Mouse (Mus musculus) lung, postnatal 0 days (tissue): ENCODE measurements at regions not wholly inside any gene's neighbourhood (a gene's known extent, or its start where the extent isn't known, plus 50 kb on each side); places are given as distances from the start of the nearest gene placed in this dataset.

Source experiments
- ATAC-seq: fragments of 200-750 bp; cut with Nextera tagmentation; 2 replicates; pipeline ENCODE4 v1.8.0; 2017; ENCODE audit warnings: moderate library complexity
- DNase-seq: peaks from one replicate; pipeline ENCODE4 v3.0.0-alpha.2; 2016; ENCODE audit warnings: low spot score
- H3K27ac ChIP-seq: fragments of 300-500 bp; sonication (generic); 2 replicates; pipeline ENCODE4 v1.5.1; 2014; ENCODE audit warnings: antibody characterized with exemption, mild to moderate bottlenecking, low read length, mixed read lengths
- H3K27me3 ChIP-seq: fragments of 300-500 bp; sonication (generic); replicated peaks from 2 replicates; pipeline ENCODE4 v1.6.1; 2014; ENCODE audit warnings: low read length, mixed read lengths; ENCODE audit not compliant: insufficient read depth
- H3K36me3 ChIP-seq: fragments of 300-500 bp; sonication (generic); 2 replicates; pipeline ENCODE4 v1.6.1; 2014; ENCODE audit warnings: low read length, mixed read lengths; ENCODE audit not compliant: insufficient read depth
- H3K4me1 ChIP-seq: fragments of 300-500 bp; sonication (generic); 2 replicates; pipeline ENCODE4 v1.6.1; 2014; ENCODE audit warnings: antibody characterized with exemption, low read depth, low read length, mixed read lengths; ENCODE audit not compliant: insufficient read depth
- H3K4me2 ChIP-seq: fragments of 300-500 bp; sonication (generic); replicated peaks from 2 replicates; pipeline ENCODE4 v1.6.1; 2014; ENCODE audit warnings: low read depth, mild to moderate bottlenecking, low read length, moderate library complexity, mixed read lengths
- H3K4me3 ChIP-seq: fragments of 300-500 bp; sonication (generic); 2 replicates; pipeline ENCODE4 v1.5.1; 2014; ENCODE audit warnings: low read depth, low read length
- H3K9ac ChIP-seq: fragments of 300-500 bp; sonication (generic); replicated peaks from 2 replicates; pipeline ENCODE4 v1.6.1; 2014; ENCODE audit warnings: low read depth, mild to moderate bottlenecking
- H3K9me3 ChIP-seq: fragments of 300-500 bp; sonication (generic); 2 replicates; pipeline ENCODE4 v1.6.1; 2016; ENCODE audit warnings: low read length, mixed read lengths
- CTCF ChIP-seq: IDR thresholded peaks from 2 replicates; pipeline ENCODE4 v1.5.1; 2016; ENCODE audit warnings: antibody characterized with exemption, mild to moderate bottlenecking
- EP300 ChIP-seq: IDR thresholded peaks from 2 replicates; pipeline ENCODE4 v1.6.1; 2016; ENCODE audit warnings: antibody characterized with exemption, mild to moderate bottlenecking, control low read depth
- WGBS: fragments of 180-500 bp; shearing (Covaris S2); extraction: QIAGEN DNeasy Blood & Tissue Kit; methylation state at CpG from one replicate; pipeline ENCODE4 v1.1.7; 2014; 5-methylcytosine and 5-hydroxymethylcytosine counted together

DNA sequence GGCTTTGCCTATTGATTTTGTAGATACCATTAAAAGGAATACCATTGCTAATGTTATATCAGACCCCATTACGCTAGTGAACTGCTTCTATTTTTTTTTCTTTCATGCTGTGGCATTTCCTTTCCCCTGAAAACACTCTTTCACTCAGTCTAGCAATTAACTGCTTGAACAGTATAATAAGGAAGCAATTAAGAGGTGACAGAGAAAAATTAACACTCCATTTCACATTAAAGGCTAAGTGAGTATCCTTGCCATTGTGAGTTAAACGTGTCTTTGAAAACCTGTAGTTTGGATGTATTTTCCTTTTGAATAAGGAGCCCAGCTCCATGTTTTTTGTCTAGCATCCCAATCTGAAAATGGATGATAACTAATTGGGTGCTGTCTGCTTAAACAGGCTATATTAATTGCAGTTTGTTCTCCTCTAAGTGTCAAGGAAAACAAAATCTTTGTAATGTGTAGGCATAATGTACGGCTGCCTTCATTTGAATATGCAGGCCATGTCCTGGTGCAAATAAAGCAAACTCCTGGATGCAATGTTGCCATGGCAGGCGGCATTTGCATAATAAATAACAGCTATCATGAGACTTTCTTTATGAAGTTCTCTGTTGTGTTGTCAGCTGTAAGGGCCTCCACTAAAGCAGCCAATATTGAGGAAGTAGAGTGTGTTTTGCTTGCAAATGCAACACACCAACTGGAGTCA lies 423.3 kb downstream of the Zic3 start:
- 67% methylated on average over 4 of the region's 4 CpGs for WGBS
- H3K27ac ChIP-seq = no peak overlapping the region
- no peak overlapping the region for H3K9ac ChIP-seq
- H3K4me1 ChIP-seq = no peaks in the 10 kb centered on the region
- no peak overlapping the region for H3K4me2 ChIP-seq
- TF ChIP-seq EP300 (no peak), CTCF (no peak)
- DNase-seq = no peak
- no peaks in the 10 kb centered on the region for H3K9me3 ChIP-seq
- no peak for ATAC-seq
- no peaks in the 10 kb centered on the region for H3K36me3 ChIP-seq
- H3K4me3 ChIP-seq = no peak overlapping the region
- no peaks in the 10 kb centered on the region for H3K27me3 ChIP-seq

DNA sequence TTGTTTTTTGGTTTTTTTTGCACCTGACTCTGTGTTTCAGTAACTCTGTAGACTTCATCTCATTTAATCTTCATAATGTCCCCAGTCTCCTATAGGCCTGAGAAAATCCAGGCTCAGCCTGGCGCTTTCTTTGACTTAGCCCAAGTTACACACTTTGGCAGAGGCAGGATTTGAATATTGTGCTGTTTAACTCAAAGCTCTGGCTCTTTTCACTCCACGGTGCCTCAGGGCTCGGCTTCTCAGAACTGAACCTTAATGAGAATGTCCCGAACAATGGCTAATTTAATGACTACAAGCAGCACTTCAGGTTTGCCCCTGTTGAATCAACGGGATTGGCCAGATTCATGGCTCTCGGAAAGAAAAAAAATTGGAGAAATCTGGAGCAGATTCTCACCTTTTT lies 425.1 kb downstream of the Zic3 start:
- TF ChIP-seq CTCF = no peak
- Histone ChIP-seq H3K36me3 (no peaks in the 10 kb centered on the region), H3K4me1 (no peaks in the 10 kb centered on the region), H3K4me3 (no peak overlapping the region), H3K9me3 (no peaks in the 10 kb centered on the region), H3K4me2 (no peak overlapping the region), H3K27ac (no peak overlapping the region), H3K9ac (no peak overlapping the region), H3K27me3 (no peaks in the 10 kb centered on the region)
- ATAC-seq (no peak), DNase-seq (no peak)
- WGBS = 87% methylated on average over 6 of the region's 6 CpGs

DNA sequence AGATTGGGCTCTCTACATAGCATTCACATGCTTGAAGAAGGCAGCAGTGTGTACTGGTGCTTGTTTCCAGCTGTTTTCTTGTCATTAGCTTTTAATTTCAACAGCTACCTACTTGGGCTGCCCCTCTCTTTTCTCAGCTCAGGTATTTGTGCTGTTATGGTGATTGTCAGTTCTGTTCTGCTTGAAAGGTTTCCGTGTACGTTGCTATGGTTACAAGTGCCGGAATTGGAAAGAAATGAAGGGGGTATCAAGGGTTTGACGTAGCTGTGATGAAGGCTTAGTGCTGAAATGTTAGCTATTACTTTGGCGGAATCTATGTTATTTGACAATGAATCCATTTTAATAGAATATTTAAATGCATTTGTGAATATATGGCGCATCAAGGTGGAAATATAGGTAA lies 439.5 kb upstream of the 4930550L24Rik start:
- no peak overlapping the region for H3K4me2 ChIP-seq
- no peaks in the 10 kb centered on the region for H3K27me3 ChIP-seq
- H3K9me3 ChIP-seq = no peaks in the 10 kb centered on the region
- no peak overlapping the region for H3K4me3 ChIP-seq
- WGBS = 57% methylated on average over 6 of the region's 6 CpGs
- H3K36me3 ChIP-seq = no peaks in the 10 kb centered on the region
- H3K4me1 ChIP-seq = no peaks in the 10 kb centered on the region
- no peak for DNase-seq
- ATAC-seq = no peak
- no peak overlapping the region for H3K27ac ChIP-seq
- TF ChIP-seq EP300 (no peak), CTCF (no peak)
- no peak overlapping the region for H3K9ac ChIP-seq

DNA sequence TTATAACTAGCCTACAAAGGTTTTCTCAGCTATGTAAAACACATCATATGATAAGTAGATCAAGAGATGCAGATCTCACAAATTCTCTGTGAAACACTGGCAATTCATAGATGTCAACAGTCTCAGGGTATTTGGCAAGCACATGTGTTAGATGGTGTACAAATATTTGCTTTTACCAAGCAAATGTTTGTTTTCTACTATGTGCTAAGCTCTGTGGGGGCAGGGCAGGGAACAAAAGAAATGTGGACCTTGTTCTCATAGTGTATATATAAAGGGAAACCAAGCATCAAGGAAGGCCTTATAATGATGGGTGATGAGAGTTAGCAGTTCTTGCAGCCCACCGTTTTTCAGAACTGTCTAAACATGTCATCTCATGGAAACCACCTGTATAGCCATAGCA lies 438.2 kb upstream of the 4930550L24Rik start:
- 28% methylated on average over 1 of the region's 1 CpGs for WGBS
- Histone ChIP-seq H3K27ac (no peak overlapping the region), H3K4me3 (no peak overlapping the region), H3K27me3 (no peaks in the 10 kb centered on the region), H3K4me1 (no peaks in the 10 kb centered on the region), H3K4me2 (no peak overlapping the region), H3K9ac (no peak overlapping the region), H3K9me3 (no peaks in the 10 kb centered on the region), H3K36me3 (no peaks in the 10 kb centered on the region)
- TF ChIP-seq CTCF (no peak), EP300 (no peak)
- ATAC-seq (no peak), DNase-seq (no peak)

DNA sequence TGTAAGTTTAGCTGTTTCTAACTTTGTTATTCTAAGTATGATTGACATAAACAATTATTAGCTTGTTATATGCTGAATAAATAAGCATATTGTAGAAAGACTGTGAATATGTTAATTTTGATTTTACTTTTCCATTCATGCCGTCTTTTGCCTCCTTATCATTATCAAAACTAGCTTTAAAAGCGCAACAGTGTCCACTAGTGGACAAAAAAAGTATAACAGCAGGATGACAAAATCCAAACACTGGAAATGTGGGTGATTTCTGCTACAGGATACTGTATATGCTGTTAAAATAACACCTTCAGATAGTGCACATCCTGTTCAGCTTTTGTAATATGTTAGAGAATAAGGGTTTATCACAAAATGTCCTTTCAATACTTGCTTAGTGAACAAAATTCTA lies 418.3 kb upstream of the 4930550L24Rik start:
- WGBS = 12% methylated on average over 2 of the region's 2 CpGs
- DNase-seq = peak; percentile 5
- no peak overlapping the region for H3K27ac ChIP-seq
- no peaks in the 10 kb centered on the region for H3K36me3 ChIP-seq
- TF ChIP-seq CTCF (peak; percentile 61), EP300 (no peak)
- no peak overlapping the region for H3K4me2 ChIP-seq
- no peaks in the 10 kb centered on the region for H3K4me1 ChIP-seq
- no peak overlapping the region for H3K4me3 ChIP-seq
- H3K27me3 ChIP-seq = no peaks in the 10 kb centered on the region
- no peak for ATAC-seq
- no peaks in the 10 kb centered on the region for H3K9me3 ChIP-seq
- H3K9ac ChIP-seq = no peak overlapping the region

DNA sequence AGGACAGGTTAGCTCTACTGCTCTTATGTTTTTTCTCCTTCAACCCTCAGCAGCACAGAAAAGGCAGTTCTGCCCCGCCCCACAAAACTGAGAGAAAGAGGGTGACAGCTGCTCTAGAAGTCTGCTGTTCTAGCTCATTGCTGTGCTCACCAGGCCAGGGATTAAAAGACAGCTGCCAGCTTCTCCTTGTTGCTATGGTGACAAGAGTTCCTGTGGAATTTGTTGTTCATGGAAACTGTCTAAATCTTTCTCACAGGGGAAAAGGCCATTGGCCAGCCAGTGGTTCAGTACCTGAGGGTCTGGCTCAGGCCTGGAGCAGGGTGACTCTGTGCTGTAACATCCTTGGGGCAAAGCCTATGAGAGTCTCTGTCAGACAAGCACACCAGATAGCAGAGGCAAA lies 405.6 kb upstream of the 4930550L24Rik start:
- no peak overlapping the region for H3K4me3 ChIP-seq
- H3K27me3 ChIP-seq = no peaks in the 10 kb centered on the region
- WGBS = 50% methylated on average over 1 of the region's 1 CpGs
- H3K4me1 ChIP-seq = no peaks in the 10 kb centered on the region
- H3K4me2 ChIP-seq = no peak overlapping the region
- DNase-seq (no peak), ATAC-seq (no peak)
- H3K9ac ChIP-seq = no peak overlapping the region
- no peaks in the 10 kb centered on the region for H3K9me3 ChIP-seq
- TF ChIP-seq CTCF = no peak
- no peak for TF ChIP-seq EP300
- no peaks in the 10 kb centered on the region for H3K36me3 ChIP-seq
- no peak overlapping the region for H3K27ac ChIP-seq

DNA sequence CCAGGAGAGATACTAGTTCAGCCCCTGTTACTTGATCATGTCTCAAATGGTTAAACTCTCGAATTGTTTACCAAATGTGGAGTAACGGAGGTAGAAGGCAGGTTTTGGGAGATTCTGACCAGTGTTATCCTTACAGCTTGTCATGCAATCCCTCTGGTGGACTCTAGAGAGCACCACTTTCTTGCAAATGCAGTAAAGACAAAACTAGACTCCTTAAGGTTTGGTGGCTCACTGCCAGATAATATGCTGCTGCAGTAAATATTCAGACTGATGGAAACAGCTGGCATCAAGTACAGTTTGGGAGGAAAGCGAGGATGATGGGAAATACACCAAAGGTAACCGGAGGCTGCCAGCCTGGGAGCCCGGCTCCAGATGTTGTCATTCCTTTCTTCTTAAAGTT lies 394.2 kb upstream of the 4930550L24Rik start:
- no peak overlapping the region for H3K27ac ChIP-seq
- ATAC-seq (no peak), DNase-seq (peak; percentile 4)
- H3K4me1 ChIP-seq = no peaks in the 10 kb centered on the region
- WGBS = 12% methylated on average over 5 of the region's 5 CpGs
- no peaks in the 10 kb centered on the region for H3K36me3 ChIP-seq
- H3K4me2 ChIP-seq = no peak overlapping the region
- no peak overlapping the region for H3K4me3 ChIP-seq
- H3K27me3 ChIP-seq = no peaks in the 10 kb centered on the region
- H3K9ac ChIP-seq = no peak overlapping the region
- TF ChIP-seq CTCF (0 out of 2 replicates have a peak, but pooled peaks have one; percentile 6), EP300 (no peak)
- H3K9me3 ChIP-seq = no peaks in the 10 kb centered on the region
